Mouse (Mus musculus) CH12.LX (cell line): ENCODE measurements around the gene Pnmal1. TPM values are rescaled to one million over a fixed set of nuclear protein-coding genes. Genes with fewer than 3 reads are reported as not detected.

Experiments used
- DNase-seq: peaks from one replicate; pipeline ENCODE4 v3.0.0-alpha.2; 2013; ENCODE audit errors: extremely low read depth
- H3K27ac ChIP-seq: 2 replicates; pipeline ENCODE4 v1.5.1; 2012; ENCODE audit warnings: low read depth, mild to moderate bottlenecking, control low read depth, moderate library complexity; ENCODE audit not compliant: insufficient read depth
- H3K27me3 ChIP-seq: replicated peaks from 2 replicates; pipeline ENCODE3; 2012; ENCODE audit warnings: inconsistent platforms
- H3K36me3 ChIP-seq, 2 experiments: replicated peaks in 1 of 2; 2 replicates each; pipeline versions ENCODE3 to v1.6.1; 2012; ENCODE audit warnings: inconsistent platforms in 1 of 2, low read length in 1 of 2, mild to moderate bottlenecking in 1 of 2, mixed read lengths in 1 of 2, moderate library complexity in 1 of 2; ENCODE audit not compliant: control insufficient read depth in 1 of 2, insufficient read depth in 1 of 2
- H3K4me1 ChIP-seq, 2 experiments: 2 replicates each; pipeline ENCODE4 v1.6.1; 2012; ENCODE audit warnings: inconsistent platforms in 1 of 2, moderate library complexity in 1 of 2; ENCODE audit not compliant: insufficient read depth in 2 of 2, control insufficient read depth in 1 of 2
- H3K4me2 ChIP-seq: 2 replicates; pipeline ENCODE4 v1.6.1; 2012; ENCODE audit warnings: low read depth, mild to moderate bottlenecking, control low read depth; ENCODE audit not compliant: poor library complexity, insufficient read depth, severe bottlenecking
- H3K4me3 ChIP-seq, 3 experiments: fragments of 150-350 bp in 1 of 3; sonication (generic) in 1 of 3; replicated peaks in 1 of 3; 2 replicates each; pipeline versions ENCODE3 to v1.5.1; 2011 to 2012; ENCODE audit warnings: low read depth in 2 of 3, low read length in 2 of 3, mild to moderate bottlenecking in 2 of 3, moderate library complexity in 2 of 3, control low read depth in 1 of 3, improper control_type of control experiment in 1 of 3, inconsistent platforms in 1 of 3, mixed read lengths in 1 of 3; ENCODE audit not compliant: poor library complexity in 1 of 3
- H3K79me2 ChIP-seq: replicated peaks from 2 replicates; pipeline ENCODE4 v1.6.1; 2012; ENCODE audit warnings: mild to moderate bottlenecking, moderate library complexity; ENCODE audit not compliant: control insufficient read depth, poor library complexity, insufficient read depth, severe bottlenecking; ENCODE audit errors: extremely low read depth
- H3K9ac ChIP-seq: 2 replicates; pipeline ENCODE4 v1.6.1; 2012; ENCODE audit warnings: low read depth, mild to moderate bottlenecking, control low read depth, moderate library complexity; ENCODE audit not compliant: insufficient read depth
- H3K9me3 ChIP-seq: replicated peaks from 2 replicates; pipeline ENCODE3; 2012; ENCODE audit warnings: low read length, inconsistent platforms, mixed read lengths
- BHLHE40 ChIP-seq: IDR thresholded peaks from 2 replicates; pipeline ENCODE4 v1.6.1; 2011; ENCODE audit warnings: mild to moderate bottlenecking, low read depth, low read length, improper control_type of control experiment
- CHD1 ChIP-seq: IDR thresholded peaks from 2 replicates; pipeline ENCODE4 v1.6.1; 2012; ENCODE audit warnings: low read depth, low read length, improper control_type of control experiment, inconsistent platforms
- CTCF ChIP-seq, 2 experiments: IDR thresholded peaks in 1 of 2; conservative IDR thresholded peaks in 1 of 2; 2 replicates each; pipeline ENCODE4 v1.5.1; 2011 to 2012; ENCODE audit warnings: low read depth in 2 of 2, low read length in 2 of 2, improper control_type of control experiment in 1 of 2, inconsistent platforms in 1 of 2, mild to moderate bottlenecking in 1 of 2, moderate library complexity in 1 of 2
- E2F4 ChIP-seq: IDR thresholded peaks from 2 replicates; pipeline ENCODE4 v1.6.1; 2011; ENCODE audit warnings: low read depth, low read length, improper control_type of control experiment; ENCODE audit not compliant: insufficient replicate concordance
- ELF1 ChIP-seq: IDR thresholded peaks from 2 replicates; pipeline ENCODE4 v1.6.1; 2014; ENCODE audit warnings: low read depth, mild to moderate bottlenecking, inconsistent platforms, low read length, improper control_type of control experiment
- EP300 ChIP-seq: IDR thresholded peaks from 2 replicates; pipeline ENCODE4 v1.6.1; 2011; ENCODE audit warnings: low read length, improper control_type of control experiment
- ETS1 ChIP-seq: conservative IDR thresholded peaks from 2 replicates; pipeline ENCODE4 v1.6.1; 2012; ENCODE audit warnings: low read depth, mild to moderate bottlenecking, inconsistent platforms, low read length, improper control_type of control experiment, moderate library complexity
- HCFC1 ChIP-seq: IDR thresholded peaks from 2 replicates; pipeline ENCODE4 v1.6.1; 2012; ENCODE audit warnings: low read depth, mild to moderate bottlenecking, inconsistent platforms, low read length, improper control_type of control experiment
- JUN ChIP-seq: IDR thresholded peaks from 2 replicates; pipeline ENCODE4 v1.6.1; 2011; ENCODE audit warnings: low read depth, mild to moderate bottlenecking, low read length, improper control_type of control experiment, moderate library complexity; ENCODE audit not compliant: insufficient read depth
- KAT2A ChIP-seq: IDR thresholded peaks from 2 replicates; pipeline ENCODE4 v1.6.1; 2012; ENCODE audit warnings: low read length, improper control_type of control experiment, inconsistent platforms; ENCODE audit not compliant: insufficient replicate concordance
- MAX ChIP-seq: IDR thresholded peaks from 2 replicates; pipeline ENCODE4 v1.6.1; 2011; ENCODE audit warnings: low read length, improper control_type of control experiment
- MAZ ChIP-seq: IDR thresholded peaks from 2 replicates; pipeline ENCODE4 v1.6.1; 2012; ENCODE audit warnings: low read depth, mild to moderate bottlenecking, inconsistent platforms, low read length, improper control_type of control experiment, moderate library complexity
- MXI1 ChIP-seq: IDR thresholded peaks from 2 replicates; pipeline ENCODE4 v1.6.1; 2011; ENCODE audit warnings: mild to moderate bottlenecking, low read depth, low read length, improper control_type of control experiment
- MYC ChIP-seq: IDR thresholded peaks from 2 replicates; pipeline ENCODE4 v1.6.1; 2011; ENCODE audit warnings: low read depth, mild to moderate bottlenecking, improper control_type of control experiment, low read length
- NELFE ChIP-seq: IDR thresholded peaks from 2 replicates; pipeline ENCODE4 v1.6.1; 2011; ENCODE audit warnings: low read depth, low read length, improper control_type of control experiment
- PAX5 ChIP-seq: IDR thresholded peaks from 2 replicates; pipeline ENCODE4 v1.6.1; 2012; ENCODE audit warnings: low read length, inconsistent platforms, mixed read lengths
- POLR2A ChIP-seq: IDR thresholded peaks from 2 replicates; pipeline ENCODE4 v1.6.1; 2011; ENCODE audit warnings: low read depth, mild to moderate bottlenecking, improper control_type of control experiment, low read length
- POLR2AphosphoS2 ChIP-seq: IDR thresholded peaks from 2 replicates; pipeline ENCODE4 v1.6.1; 2011; ENCODE audit warnings: low read depth, low read length, improper control_type of control experiment
- RAD21 ChIP-seq: IDR thresholded peaks from 2 replicates; pipeline ENCODE4 v1.6.1; 2011; ENCODE audit warnings: low read depth, mild to moderate bottlenecking, low read length, improper control_type of control experiment, moderate library complexity
- RCOR1 ChIP-seq: conservative IDR thresholded peaks from 2 replicates; pipeline ENCODE4 v1.6.1; 2012; ENCODE audit warnings: low read depth, mild to moderate bottlenecking, inconsistent platforms, low read length, improper control_type of control experiment
- SIN3A ChIP-seq: IDR thresholded peaks from 2 replicates; pipeline ENCODE4 v1.6.1; 2012; ENCODE audit warnings: low read length, improper control_type of control experiment, inconsistent platforms
- SMC3 ChIP-seq: IDR thresholded peaks from 2 replicates; pipeline ENCODE4 v1.6.1; 2011; ENCODE audit warnings: low read depth, low read length, improper control_type of control experiment
- TBP ChIP-seq: conservative IDR thresholded peaks from 2 replicates; pipeline ENCODE4 v1.6.1; 2011; ENCODE audit warnings: low read depth, low read length, improper control_type of control experiment
- TCF12 ChIP-seq: IDR thresholded peaks from 2 replicates; pipeline ENCODE4 v1.6.1; 2014; ENCODE audit warnings: low read depth, mild to moderate bottlenecking, inconsistent platforms, low read length, improper control_type of control experiment
- UBTF ChIP-seq: IDR thresholded peaks from 2 replicates; pipeline ENCODE4 v1.6.1; 2012; ENCODE audit warnings: low read depth, mild to moderate bottlenecking, inconsistent platforms, low read length, improper control_type of control experiment, moderate library complexity
- USF2 ChIP-seq: conservative IDR thresholded peaks from 2 replicates; pipeline ENCODE4 v1.6.1; 2011; ENCODE audit warnings: low read depth, low read length, improper control_type of control experiment
- ZKSCAN1 ChIP-seq: IDR thresholded peaks from 2 replicates; pipeline ENCODE4 v1.6.1; 2012; ENCODE audit warnings: low read depth, inconsistent platforms, low read length, improper control_type of control experiment, borderline replicate concordance
- ZNF384 ChIP-seq: IDR thresholded peaks from 2 replicates; pipeline ENCODE4 v1.6.1; 2012; ENCODE audit warnings: low read depth, low read length, improper control_type of control experiment, inconsistent platforms
- dilution Hi-C: fragments of 300-500 bp; cut with MboI; formaldehyde crosslinking; loops from 2 replicates; pipeline ENCODE4 v1.14.3; 2020; ENCODE audit warnings: low sequenced_read_pairs; ENCODE audit not compliant: extremely low pct_unique_long_range_greater_than_20kb, extremely low pct_ligation_motif_present
- in situ Hi-C: fragments of 300-500 bp; cut with MboI; formaldehyde crosslinking; loops from 3 replicates; pipeline ENCODE4 v1.14.3; 2019; ENCODE audit warnings: low sequenced_read_pairs, low pct_ligation_motif_present, low pct_unique_long_range_greater_than_20kb, mixed read lengths
- polyA plus RNA-seq: library from polyadenylated mRNA; unstranded; fragments of >175 nt; gene quantifications from 2 replicates; pipeline ENCODE4 v1.2.1, GENCODE M21; 2012; ENCODE audit warnings: low read depth; ENCODE audit not compliant: insufficient read length
- total RNA-seq, 2 experiments: library from RNA; depleted of rRNA; stranded (reverse); fragments of 300-350 nt in 1 of 2; fragments of >200 nt in 1 of 2; gene quantifications; 2 replicates each; pipeline ENCODE4 v1.2.3; 2012 to 2014

The Pnmal1 gene
- total and polyA plus RNA-seq, 3 experiments, result 0.07 to 0.13 TPM; not detected in 1

- H3K4me1 ChIP-seq, result peaks cover 2 to 15% of the 10 kb centered on the region in 2 experiments; a peak in 3 of 4 replicates
- no peak overlapping the region for H3K4me3 ChIP-seq
- H3K79me2 ChIP-seq, result no peaks in the 10 kb centered on the region
- DNase-seq, result peak; percentile 59
- H3K9me3 ChIP-seq, result no peaks in the 10 kb centered on the region
- dilution Hi-C loops (no loop called here), in situ Hi-C loops (no loop called here)
- no peaks in the 10 kb centered on the region for H3K36me3 ChIP-seq
- H3K9ac ChIP-seq, result no peak overlapping the region
- no peaks in the 10 kb centered on the region for H3K27me3 ChIP-seq
- no peak overlapping the region for H3K27ac ChIP-seq
- no peak overlapping the region for H3K4me2 ChIP-seq
- TF ChIP-seq UBTF (no peak), PAX5 (no peak), KAT2A (no peak), USF2 (no peak), HCFC1 (no peak), ETS1 (no peak), ZKSCAN1 (no peak), TBP (no peak), ZNF384 (no peak), ELF1 (0 out of 2 replicates have a peak, but pooled peaks have one; percentile 11), NELFE (no peak), JUN (no peak), CHD1 (no peak), E2F4 (no peak), CTCF (conservative IDR thresholded peaks at IDR 0.05 in 1 of 2, IDR thresholded peaks at IDR 0.05 in 1 of 2; ENCODE audit: low read depth in 2 of 2, low read length in 2 of 2) (peak; percentile 60 to 82; a peak in 3 of 4 replicates), RCOR1 (no peak), EP300 (no peak), BHLHE40 (peak; percentile 40), MAX (no peak), POLR2AphosphoS2 (no peak), RAD21 (peak; percentile 14), TCF12 (no peak), MXI1 (no peak), MAZ (0 out of 2 replicates have a peak, but pooled peaks have one; percentile 37), POLR2A (no peak), SIN3A (no peak), SMC3 (peak; percentile 78), MYC (0 out of 2 replicates have a peak, but pooled peaks have one; percentile 49)
- TF ChIP-seq, all 38 proteins: peak for 7
These were observed 26.5 kb upstream of the Pnmal1 start for GRCm38 (mm10) chr7:16932704-16933577.
